Mouse (Mus musculus) kidney, postnatal 25 days (tissue): ENCODE results near the gene Micall1.
A peak's percentile ranks its signal among the peaks of the same experiment; 100 is the strongest.

Experiments used
- DNase-seq, 2 experiments: peaks; one replicate each; pipeline ENCODE4 v3.0.0; 2021; ENCODE audit warnings: mixed read lengths in 2 of 2

Micall1 gene

GRCm38 (mm10) chr15:79133191-79133661, 24.5 kb downstream of the Micall1 start:
- DNase-seq = peak in 1 of 2 experiments; percentile 74

DNA sequence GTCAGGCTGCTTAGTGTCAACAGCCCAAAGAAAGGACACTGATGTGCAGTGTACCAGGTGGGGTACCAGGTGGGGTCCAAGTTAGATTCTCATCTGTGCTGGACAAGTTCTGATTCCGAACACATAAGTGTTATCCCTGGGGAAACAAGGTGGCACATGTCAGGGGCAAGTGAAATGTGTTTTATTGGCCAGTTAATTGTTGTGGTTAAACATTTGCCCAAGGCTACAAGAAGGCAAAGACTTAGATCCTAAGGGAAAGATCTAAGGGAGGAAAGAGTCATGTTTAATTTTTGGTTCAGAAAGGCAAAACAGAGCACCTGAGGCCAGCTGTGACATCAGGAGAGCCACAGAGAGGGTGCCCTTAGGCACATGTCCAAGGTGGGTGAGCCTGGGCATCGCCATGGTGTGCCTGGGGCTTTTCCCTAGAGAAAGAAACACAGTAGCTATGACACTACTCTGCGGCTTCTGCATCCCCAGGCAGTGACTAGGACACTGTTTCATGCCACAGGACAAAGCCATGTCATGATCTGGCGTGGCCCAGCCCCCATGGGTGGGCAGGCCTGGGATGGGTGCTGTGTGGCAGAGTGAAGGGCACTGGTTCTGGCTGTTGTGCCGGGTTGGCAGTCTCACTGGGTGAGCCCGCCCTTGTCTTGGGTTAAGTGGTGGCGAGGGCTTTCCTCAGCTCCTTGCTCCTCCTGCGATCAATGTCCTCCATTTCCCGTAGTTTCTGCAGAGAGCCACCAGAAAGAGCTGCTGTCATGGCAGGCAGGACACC, 26.0 kb downstream of the Micall1 start:
- peak in 1 of 2 experiments; percentile 59 for DNase-seq

- no peak for DNase-seq
Measured at GRCm38 (mm10) chr15:79135332-79135731, 26.6 kb downstream of the Micall1 start.

DNA sequence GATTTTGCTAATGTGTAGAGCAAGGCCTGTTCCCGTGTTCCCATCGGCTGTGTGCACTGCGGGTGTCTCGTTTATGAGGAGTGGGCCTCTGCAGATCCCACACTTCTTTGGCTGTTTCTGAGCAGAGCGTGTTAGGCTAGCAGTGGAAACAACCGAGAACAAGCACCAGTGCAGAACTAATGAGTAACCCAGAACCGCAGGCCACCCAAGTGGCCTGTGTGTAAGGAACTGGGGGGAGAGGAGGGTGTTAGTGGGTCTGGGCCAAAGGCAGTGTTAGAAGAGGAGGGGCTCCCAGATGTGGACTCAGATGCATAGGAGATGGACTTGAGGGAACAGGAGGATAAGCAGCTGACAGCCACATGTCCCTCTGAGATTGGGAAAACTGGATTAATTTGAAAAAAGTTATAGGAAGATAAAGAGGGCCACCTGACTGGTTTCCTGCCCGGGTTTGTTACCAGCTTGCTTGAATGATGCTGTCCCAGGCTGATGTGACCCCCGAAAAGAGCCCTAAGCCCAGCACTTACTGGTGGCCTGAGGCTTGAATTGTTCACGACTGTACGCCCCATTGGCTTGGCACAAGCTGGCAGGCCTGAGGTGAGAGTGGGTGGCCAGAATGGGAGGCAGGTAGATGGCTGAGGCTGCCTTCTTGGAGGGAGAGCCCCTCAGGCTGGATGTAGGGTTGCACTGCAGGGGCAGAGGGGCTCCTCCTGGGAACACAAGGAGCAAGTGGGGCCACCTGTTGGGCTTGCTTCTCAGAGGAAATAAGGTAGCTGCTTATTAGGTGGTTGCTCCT, 27.3 kb downstream of the Micall1 start:
- DNase-seq = peak in 1 of 2 experiments; percentile 75

GRCm38 (mm10) chr15:79139640-79140039, 30.9 kb downstream of the Micall1 start:
- DNase-seq = no peak

GRCm38 (mm10) chr15:79140866-79141565, 32.3 kb downstream of the Micall1 start, which contains the start of the genes Polr2f and 1700088E04Rik:
Gene Polr2f, plus strand, starts transcription at chr15:79141009.
Gene 1700088E04Rik, minus strand, starts transcription at chr15:79141253.
- DNase-seq = peak; percentile 94 to 97

- no peak for DNase-seq
Measured at GRCm38 (mm10) chr15:79141566-79141917, 32.8 kb downstream of the Micall1 start.

DNA sequence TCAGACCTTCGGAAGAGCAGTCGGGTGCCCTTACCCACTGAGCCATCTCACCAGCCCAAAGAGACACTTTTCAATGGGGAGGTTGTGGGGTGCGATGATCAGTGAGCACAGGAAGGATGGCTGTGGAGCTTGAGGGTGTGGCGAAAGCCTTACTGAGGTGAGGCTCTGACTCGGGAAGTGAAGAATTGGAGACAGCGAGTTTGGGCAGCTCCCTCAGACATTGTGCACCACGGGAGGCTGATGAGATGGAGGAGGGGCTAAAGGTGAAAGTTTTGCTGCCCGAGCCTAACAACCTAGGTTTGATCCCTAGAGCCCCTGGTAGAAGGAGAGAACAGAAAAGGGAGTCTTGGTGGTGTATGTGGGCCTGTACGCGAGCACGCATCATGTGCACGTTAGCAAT, 34.6 kb downstream of the Micall1 start:
- DNase-seq = no peak

- DNase-seq = no peak
Measured at GRCm38 (mm10) chr15:79144021-79144420, 35.3 kb downstream of the Micall1 start.

DNA sequence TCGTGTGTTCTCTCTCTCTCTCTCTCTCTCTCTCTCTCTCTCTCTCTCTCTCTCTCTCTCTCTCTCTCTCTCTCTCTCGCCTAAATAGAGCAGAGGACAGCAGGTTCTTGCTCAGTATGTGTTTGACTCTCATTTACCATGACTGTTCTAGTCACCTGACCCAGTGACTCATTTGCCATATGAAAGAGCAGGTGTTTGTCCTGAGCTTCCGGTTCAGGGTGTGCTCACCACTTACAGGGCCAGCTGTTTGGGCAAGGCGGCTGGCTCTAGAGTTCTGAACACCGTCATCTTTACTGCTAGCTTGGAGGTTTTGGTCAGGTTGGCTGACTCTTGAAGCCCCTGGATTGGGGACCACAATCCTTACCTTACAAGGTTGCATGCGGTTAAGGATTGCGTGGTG, 36.8 kb downstream of the Micall1 start:
- no peak for DNase-seq

GRCm38 (mm10) chr15:79148533-79148932, 39.8 kb downstream of the Micall1 start:
- peak; percentile 87 to 90 for DNase-seq

DNA sequence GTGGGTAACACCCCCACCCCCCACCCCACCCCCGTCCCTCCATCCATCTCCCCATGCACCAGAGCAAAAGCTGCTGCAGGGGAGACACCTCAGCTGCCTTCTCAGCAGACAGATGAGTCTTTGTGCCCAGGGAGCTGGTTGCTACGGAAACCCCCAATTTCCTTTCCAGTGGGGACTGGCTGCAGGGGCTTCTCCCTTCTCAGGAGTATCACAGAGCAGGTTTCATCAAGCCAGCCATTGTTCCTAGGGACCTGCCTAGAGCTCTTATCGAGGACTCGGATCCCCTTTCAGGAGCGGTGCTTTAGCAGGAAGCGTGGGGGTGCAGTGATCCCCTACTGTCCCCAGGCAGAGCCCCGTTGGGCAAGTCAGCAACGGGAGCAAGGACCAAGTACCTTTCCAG, 43.2 kb downstream of the Micall1 start:
- DNase-seq = no peak

DNA sequence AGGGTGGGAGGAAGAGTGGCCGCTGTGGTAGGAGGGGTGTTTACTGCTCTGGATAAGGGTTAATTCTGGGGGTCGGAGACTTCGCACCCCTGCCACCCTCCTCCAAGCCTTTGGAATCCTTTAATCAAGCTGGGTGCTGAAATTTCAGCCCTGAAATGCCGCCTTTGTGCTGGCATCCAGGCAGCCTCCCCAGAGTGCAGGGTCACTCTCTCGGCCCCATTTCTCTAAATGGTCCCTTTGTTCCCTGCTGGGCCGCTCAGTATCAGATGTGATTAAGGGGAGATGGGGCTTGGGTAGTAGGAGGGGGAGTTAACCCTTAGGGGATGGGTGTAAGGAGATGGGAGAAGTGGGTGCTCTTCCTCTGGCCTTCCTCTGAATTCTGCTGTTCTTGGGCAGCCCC, 44.0 kb downstream of the Micall1 start:
- no peak for DNase-seq

DNA sequence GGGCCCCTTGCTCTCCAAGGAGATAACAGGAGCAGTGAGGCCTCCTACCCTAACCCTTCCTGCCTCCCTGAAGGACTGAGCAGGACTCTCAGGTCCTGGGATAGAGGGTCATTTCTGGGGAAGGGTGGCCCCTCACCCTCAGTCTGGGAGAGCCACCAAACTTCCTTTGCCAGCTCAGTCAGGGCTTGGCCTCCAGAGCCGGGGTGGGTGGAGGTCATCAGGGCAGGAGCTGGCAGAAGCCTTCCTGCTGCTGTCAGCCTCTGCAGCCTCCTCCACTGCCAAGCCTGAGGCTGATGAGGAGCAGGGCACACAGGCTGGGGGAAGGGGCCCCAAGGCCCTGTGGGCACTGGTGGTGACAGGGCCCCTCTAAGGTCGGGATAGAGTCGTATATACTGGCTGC, 46.9 kb downstream of the Micall1 start:
- DNase-seq = no peak

GRCm38 (mm10) chr15:79162301-79162700, 53.6 kb downstream of the Micall1 start:
- DNase-seq = no peak

GRCm38 (mm10) chr15:79162822-79163221, 54.1 kb downstream of the Micall1 start:
- no peak for DNase-seq

DNA sequence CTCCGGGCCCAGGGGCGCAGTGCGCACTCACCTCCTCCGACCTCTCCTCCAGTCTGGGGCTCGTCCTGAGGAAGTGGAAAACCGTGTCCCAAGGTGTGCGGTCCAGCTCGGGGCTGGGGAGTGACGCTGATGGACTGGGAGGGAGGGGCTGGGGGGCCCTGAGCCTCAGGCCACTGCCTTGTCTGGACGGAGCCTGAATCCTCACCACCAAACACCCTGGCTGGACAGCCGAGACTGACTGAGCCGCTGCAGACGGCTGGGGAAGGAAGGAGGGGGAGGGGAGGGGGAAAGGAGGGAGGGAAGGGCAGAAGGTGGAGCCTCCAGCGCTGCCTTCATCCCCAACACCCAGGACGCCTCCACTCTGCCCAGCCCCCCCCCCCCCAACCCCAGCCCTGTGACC, 55.6 kb downstream of the Micall1 start:
- DNase-seq = no peak

DNA sequence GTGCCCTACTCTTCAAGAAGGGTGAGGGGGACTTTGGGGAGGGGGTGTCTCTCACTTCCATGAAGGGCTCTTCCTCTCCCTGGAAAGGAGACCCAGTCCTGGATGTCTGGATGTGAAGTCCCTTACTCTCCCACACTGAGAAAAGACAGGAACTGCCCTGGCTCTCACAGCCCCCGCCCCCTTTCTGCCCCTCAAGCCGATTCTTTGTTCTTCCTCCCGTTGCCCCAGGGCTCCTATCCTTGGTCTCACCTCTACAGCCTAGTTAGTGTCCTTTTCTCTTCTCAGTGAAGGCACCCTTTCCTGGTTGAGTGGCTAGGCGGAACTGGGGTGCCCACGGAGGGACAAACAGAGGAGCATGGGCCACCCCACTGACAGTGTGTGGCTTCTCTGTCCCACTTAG, 56.4 kb downstream of the Micall1 start, which contains the start of gene Sox10:
Sox10 (minus strand) TSS at position 101 of the 400 bp plus-strand sequence.
- DNase-seq = no peak

DNA sequence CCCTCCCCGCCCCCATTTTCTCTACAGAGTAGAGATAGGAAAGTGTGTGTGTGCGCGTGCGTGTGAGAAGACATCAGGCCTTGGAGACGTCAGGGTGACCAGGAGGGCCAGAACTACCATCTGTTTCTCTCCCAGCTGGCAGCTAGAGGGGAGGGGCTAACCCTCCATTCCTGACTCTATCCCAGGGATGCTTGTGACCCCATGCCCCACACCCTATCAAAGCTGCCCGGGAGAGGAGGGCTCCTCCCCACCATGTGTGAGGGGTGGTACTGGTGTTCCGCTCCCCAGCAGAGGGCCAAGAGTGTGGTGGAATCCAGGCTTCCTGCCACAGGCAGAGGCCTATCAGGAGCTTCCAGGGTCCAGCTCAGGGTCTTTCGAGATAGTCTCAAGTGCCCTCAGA, 58.0 kb downstream of the Micall1 start:
- no peak for DNase-seq

GRCm38 (mm10) chr15:79176905-79177304, 68.2 kb downstream of the Micall1 start:
- no peak for DNase-seq

DNA sequence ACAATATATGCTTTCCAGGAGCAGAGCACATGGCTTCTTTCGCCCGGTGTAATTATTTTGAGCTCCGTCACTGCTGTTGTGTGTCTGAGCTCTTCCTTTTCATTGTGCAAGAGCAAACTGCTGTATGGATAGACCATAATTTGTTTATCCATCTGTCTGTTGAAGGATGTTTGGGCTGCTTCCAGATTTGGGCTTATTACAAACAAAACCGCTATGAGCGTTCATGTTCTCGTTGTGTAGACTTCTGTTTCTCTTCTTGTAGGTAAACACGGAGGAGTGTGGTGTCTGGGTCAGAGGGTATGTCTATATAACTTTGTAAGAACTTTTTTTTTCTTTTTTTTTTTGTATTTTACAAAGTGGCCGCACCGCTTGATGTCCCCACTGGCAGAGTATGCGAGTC, 76.5 kb downstream of the Micall1 start:
- no peak for DNase-seq
